Mouse (Mus musculus) spleen, adult 18-20 months (tissue): ENCODE measurements around the gene Snx4.

Experiments
- DNase-seq, 2 experiments: peaks; one replicate each; pipeline ENCODE4 v3.0.0; 2022; ENCODE audit warnings: mixed read lengths in 2 of 2

Gene Snx4

GRCm38 (mm10) chr16:33346376-33346775 is 95.1 kb downstream of the Snx4 start:
- no peak for DNase-seq

- DNase-seq: no peak
Observed at GRCm38 (mm10) chr16:33347134-33347533, 95.9 kb downstream of the Snx4 start.
